Mouse (Mus musculus) spleen, adult 2 months (tissue): ENCODE measurements around the gene Cpox.
"Not testable (repeated sequence)": the region's sequence is repeated elsewhere in the genome, so short reads cannot be mapped to it uniquely, and the experiment has no call there.

Experiments
- CTCF ChIP-seq: fragments of 200-500 bp; IDR thresholded peaks from 2 replicates; pipeline ENCODE4 v1.5.1; 2011; ENCODE audit warnings: mild to moderate bottlenecking, inconsistent platforms; ENCODE audit not compliant: insufficient read depth, insufficient read length, insufficient replicate concordance; ENCODE audit errors: extremely low read depth
- POLR2A ChIP-seq: fragments of 200-500 bp; IDR thresholded peaks from 2 replicates; pipeline ENCODE4 v1.6.1; 2011; ENCODE audit warnings: low read depth, low read length, inconsistent platforms

DNA sequence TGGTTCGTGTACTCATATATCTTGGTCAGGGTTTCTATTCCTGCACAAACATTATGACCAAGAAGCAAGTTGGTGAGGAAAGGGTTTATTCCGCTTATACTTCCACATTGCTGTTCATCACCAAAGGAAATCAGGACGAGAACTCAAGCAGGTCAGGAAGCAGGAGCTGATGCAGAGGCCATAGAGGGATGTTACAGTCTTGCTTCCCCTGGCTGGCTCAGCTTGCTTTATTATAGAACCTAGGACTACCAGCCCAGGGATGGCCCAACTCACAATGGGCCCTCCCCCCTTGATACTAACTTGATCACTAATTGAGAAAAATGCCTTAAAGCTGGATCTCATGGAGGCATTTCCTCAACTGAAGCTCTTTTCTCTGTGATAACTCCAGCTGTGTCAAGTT lies 3.4 kb upstream of the Cpox start:
- not testable (repeated sequence) for TF ChIP-seq CTCF, POLR2A
